In genomic region chr2:19657881-19658589, GRCm38 (mm10) we compare ENCODE assay signal across 7 mouse cellular contexts. TPM values are rescaled to one million over a fixed set of nuclear protein-coding genes. Genes with fewer than 3 reads are reported as not detected.
DNase-seq lines count a peak whose midpoint lies in the region; ATAC-seq lines count a peak whose summit lies in the region.

No protein-coding gene starts in this region.

- peak overlapping the region; percentile 80 for H3K4me2 ChIP-seq in limb, embryonic 13.5 days (replicated peaks)
- peak overlapping the region; percentile 74 for H3K4me2 ChIP-seq in midbrain, embryonic 13.5 days (replicated peaks)

- ATAC-seq in activated CD4-positive, CD25-positive, alpha-beta regulatory T cell, adult 4 months = peak; percentile 8
- ATAC-seq in limb, embryonic 13.5 days (ENCODE audit: low FRiP score, low read depth) = peak; percentile 81
- ATAC-seq in midbrain, embryonic 13.5 days = peak; percentile 94

- DNase-seq in embryo, embryonic 11.5 days (ENCODE audit: low read depth, low spot score) = peak; percentile 20
- peak; percentile 43 to 55 for DNase-seq in gastrocnemius, postnatal 36 days
- DNase-seq in kidney, adult 18-20 months = peak; percentile 73
- peak; percentile 49 for DNase-seq in spleen, adult 12 weeks (ENCODE audit: low spot score)

- WGBS in limb, embryonic 13.5 days = under 1% methylated on average over 102 of the region's 108 CpGs
- 0% methylated on average over 70 of the region's 108 CpGs for WGBS in midbrain, embryonic 13.5 days

- H3K9me3 ChIP-seq in limb, embryonic 13.5 days = no peaks in the 10 kb centered on the region
- no peaks in the 10 kb centered on the region for H3K9me3 ChIP-seq in midbrain, embryonic 13.5 days

- intact Hi-C loops in gastrocnemius, postnatal 36 days (cut with DNase I) = loop anchor here (5.0 kb wide), 3 partner anchors 56 to 131 kb away; partner anchors contain the start of gene 4921504E06Rik

- peak overlapping the region; percentile 71 for H3K4me3 ChIP-seq in limb, embryonic 13.5 days
- peak overlapping the region; percentile 70 for H3K4me3 ChIP-seq in midbrain, embryonic 13.5 days (replicated peaks)

- H3K27me3 ChIP-seq in limb, embryonic 13.5 days = peaks cover 33% of the 10 kb centered on the region
- peaks cover 50% of the 10 kb centered on the region for H3K27me3 ChIP-seq in midbrain, embryonic 13.5 days

- H3K36me3 ChIP-seq in limb, embryonic 13.5 days = no peaks in the 10 kb centered on the region
- no peaks in the 10 kb centered on the region for H3K36me3 ChIP-seq in midbrain, embryonic 13.5 days

- H3K9ac ChIP-seq in limb, embryonic 13.5 days = peak overlapping the region; percentile 74
- peak overlapping the region; percentile 80 for H3K9ac ChIP-seq in midbrain, embryonic 13.5 days (replicated peaks)

- peak overlapping the region; percentile 73; the same call in 1 of the 2 replicates for H3K27ac ChIP-seq in limb, embryonic 13.5 days
- peak overlapping the region; percentile 81 for H3K27ac ChIP-seq in midbrain, embryonic 13.5 days

- H3K4me1 ChIP-seq in limb, embryonic 13.5 days = peaks cover 9% of the 10 kb centered on the region
- peaks cover 19% of the 10 kb centered on the region for H3K4me1 ChIP-seq in midbrain, embryonic 13.5 days (replicated peaks)

RNA-seq across cellular contexts. Expression of gene Otud1, which starts 0.5 kb away (rescaled TPM):
- under 1 TPM; 0.48 to 0.89 TPM for polyA plus RNA-seq in activated CD4-positive, CD25-positive, alpha-beta regulatory T cell, adult 4 months (2017; shearing (Covaris generic))
- 10 to 100 TPM; 37.1 to 57.3 TPM for total RNA-seq in gastrocnemius, postnatal 36 days (2021)
- polyA plus RNA-seq in limb, embryonic 13.5 days (2015; fragmentation: Nextera tagmentation; extraction: Ambion mirVana) = 0.59 and 0.75 TPM in 2 replicates
- polyA plus RNA-seq in midbrain, embryonic 13.5 days (2015; fragmentation: Nextera tagmentation; extraction: Ambion mirVana) = 0.82 and 0.92 TPM in 2 replicates

Comparison
In these comparisons a context has a peak if more than half of its experiments do, and no peak if none do; other contexts are left out.
1. Peak in every context shown above with its lines: DNase-seq, ATAC-seq, H3K4me3 ChIP-seq and H3K27ac ChIP-seq.
2. ATAC-seq: peak in every context shown above with its lines; median percentile 94 in midbrain, embryonic 13.5 days; 81 in limb, embryonic 13.5 days; 8 in activated CD4-positive, CD25-positive, alpha-beta regulatory T cell, adult 4 months.
3. DNase-seq: peak in every context shown above with its lines; median percentile 73 in kidney, adult 18-20 months; 49 in gastrocnemius, postnatal 36 days; 49 in spleen, adult 12 weeks; 20 in embryo, embryonic 11.5 days.